Mouse (Mus musculus) large intestine, adult 2 months (tissue): Measurements from ENCODE around the gene As3mt. TPM values are rescaled to one million over a fixed set of nuclear protein-coding genes. Genes with fewer than 3 reads are reported as not detected.
A peak's percentile ranks its signal among the peaks of the same experiment; 100 is the strongest.

ENCODE experiments used
- DNase-seq: peaks from one replicate; pipeline ENCODE4 v3.0.0-alpha.2; 2012; ENCODE audit warnings: low read depth, low spot score
- WGBS: fragments of 180-500 bp; shearing (Covaris S2); methylation state at CpG from one replicate; pipeline ENCODE4 v1.1.7; 2018; 5-methylcytosine and 5-hydroxymethylcytosine counted together
- polyA plus RNA-seq: library from polyadenylated mRNA; depleted of rRNA; stranded (reverse); fragments of >200 nt; gene quantifications from 2 replicates; pipeline ENCODE4 v1.2.3, GENCODE M21; 2012; rRNA removed

As3mt gene
- 19.9 and 25.9 TPM in 2 replicates for polyA plus RNA-seq

DNA sequence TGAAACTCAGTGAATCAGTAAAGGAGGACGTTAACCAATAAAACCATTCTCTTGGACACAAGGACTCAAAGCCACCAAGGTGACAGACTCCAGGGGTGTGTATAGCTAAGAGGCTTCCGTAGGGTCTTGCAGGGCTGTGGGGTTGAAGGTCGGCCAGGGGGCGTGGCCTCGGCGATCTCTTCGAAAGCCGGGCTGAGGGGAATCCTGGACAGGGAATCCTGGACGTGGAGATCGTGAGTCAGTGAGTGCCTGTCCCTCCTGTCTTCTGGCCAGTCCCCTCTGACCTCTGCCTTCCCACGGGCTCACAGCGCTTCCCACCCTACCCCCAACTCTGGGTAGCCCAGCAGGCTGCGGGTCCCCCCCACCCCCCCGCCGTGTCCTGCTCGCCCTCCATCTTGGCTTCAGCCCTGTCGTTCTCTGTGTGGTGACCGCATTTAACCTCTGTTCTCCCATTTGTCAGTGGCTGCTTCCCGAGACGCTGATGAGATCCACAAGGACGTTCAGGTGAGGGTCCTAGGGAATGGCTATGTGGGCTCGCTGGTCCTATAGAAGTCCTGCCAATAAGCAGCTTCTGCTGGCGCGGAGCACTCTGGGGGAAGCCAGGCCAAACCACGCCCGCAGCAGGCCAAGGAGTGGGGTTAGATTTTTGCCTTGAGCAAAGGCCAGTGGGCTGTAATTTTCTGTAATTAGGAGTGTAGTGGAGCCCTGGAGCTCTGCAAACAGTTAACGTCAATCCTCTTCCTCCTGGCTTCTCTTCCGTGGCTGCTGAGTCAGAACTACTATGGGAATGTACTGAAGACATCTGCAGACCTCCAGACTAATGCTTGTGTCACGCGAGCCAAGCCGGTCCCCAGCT, at the start of gene As3mt:
As3mt (plus strand) TSS at position 163 of the 856 bp plus-strand sequence.
- WGBS: 2% methylated on average over 26 of the region's 31 CpGs
- peak; percentile 55 for DNase-seq

- 92% methylated on average over 7 of the region's 7 CpGs for WGBS
- DNase-seq: no peak
These were observed 48.9 kb upstream of the As3mt start for GRCm38 (mm10) chr19:46658348-46658747.

DNA sequence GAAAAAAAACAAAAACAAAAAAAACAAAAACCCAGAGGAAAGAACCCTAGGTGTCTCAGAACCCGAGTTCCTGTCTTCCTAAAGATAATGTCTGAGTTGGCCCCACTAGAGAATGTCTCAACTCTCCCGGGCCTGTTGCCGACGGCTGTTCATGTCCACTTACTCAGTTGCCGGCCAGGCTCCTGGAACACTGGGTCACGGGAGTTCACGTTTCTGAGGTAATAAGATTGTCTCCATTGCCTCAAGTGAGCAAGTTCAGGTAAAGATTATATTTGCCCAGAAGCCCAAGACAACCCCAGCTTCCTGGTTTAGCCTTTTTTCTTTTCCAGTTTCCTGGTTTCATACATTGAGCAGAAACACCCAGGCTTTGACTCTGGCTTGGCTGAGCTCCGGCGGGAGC, 48.4 kb upstream of the As3mt start:
- DNase-seq: peak; percentile 39
- 29% methylated on average over 9 of the region's 9 CpGs for WGBS

DNA sequence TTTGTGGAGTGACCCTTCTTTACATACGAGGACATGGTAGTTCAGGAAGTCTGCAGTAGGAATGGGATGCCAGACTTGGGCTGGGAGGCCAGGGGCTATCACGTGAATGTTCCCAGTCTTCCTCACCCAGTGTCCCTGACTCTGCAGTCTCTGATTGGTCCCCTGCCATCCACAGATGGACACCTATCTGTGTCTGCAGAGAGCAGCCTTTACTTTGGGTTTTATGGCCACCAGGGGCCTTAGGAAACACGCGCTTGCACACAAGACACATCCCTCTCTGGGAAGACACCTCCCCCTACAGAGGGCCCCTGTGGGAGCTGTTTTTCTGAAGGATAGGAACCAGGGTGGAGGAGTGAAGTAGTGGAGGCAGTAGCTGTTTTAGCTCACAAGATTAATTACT, 45.7 kb upstream of the As3mt start:
- no peak for DNase-seq
- 40% methylated on average over 4 of the region's 4 CpGs for WGBS

GRCm38 (mm10) chr19:46662214-46662613, 45.0 kb upstream of the As3mt start:
- WGBS: 62% methylated on average over 8 of the region's 8 CpGs
- DNase-seq: no peak

DNA sequence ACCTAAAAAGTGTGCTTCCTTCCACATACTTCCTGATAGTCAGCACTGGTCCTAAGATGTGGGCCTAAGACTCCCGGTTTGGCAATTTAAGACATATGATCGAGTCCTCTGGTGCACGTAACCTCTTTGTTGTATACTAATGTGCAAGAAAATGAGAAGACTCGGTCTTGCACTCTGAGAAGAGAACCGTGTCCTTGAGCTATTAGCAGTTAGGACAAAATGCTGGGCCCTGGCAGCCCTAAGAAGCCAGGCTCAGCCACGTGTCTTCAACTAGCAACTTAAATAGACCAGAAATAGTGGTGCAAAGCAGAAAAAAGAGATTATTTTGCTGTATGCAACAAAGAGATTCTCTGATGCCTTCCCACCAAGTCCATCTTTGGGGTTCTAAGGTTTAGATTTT, 44.5 kb upstream of the As3mt start:
- no peak for DNase-seq
- WGBS: 82% methylated on average over 6 of the region's 6 CpGs

GRCm38 (mm10) chr19:46665474-46665873, 41.8 kb upstream of the As3mt start:
- 65% methylated on average over 7 of the region's 7 CpGs for WGBS
- no peak for DNase-seq

GRCm38 (mm10) chr19:46667300-46667699, 40.0 kb upstream of the As3mt start:
- DNase-seq: no peak
- 60% methylated on average over 11 of the region's 11 CpGs for WGBS

DNA sequence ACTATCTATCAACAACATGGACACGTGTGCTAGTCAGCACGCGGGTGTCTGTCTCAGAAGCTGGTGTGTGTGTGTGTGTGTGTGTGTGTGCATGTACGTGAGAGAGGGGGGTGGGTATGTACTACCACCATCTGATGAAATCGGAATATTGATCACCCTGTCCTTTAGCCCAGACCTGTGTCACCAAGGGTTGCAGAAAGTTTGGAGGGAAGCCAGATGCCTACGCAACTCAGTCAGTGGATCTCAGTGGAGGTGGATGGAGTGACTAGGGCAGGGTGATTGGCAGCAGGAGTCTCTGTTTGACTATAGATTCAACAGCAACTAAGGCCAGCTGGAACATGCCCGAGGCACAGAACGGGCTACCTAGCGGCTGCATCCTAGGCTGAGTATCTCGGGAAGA, 39.0 kb upstream of the As3mt start:
- DNase-seq: no peak

GRCm38 (mm10) chr19:46669802-46670201, 37.5 kb upstream of the As3mt start:
- 83% methylated on average over 5 of the region's 5 CpGs for WGBS
- DNase-seq: no peak

More for the DNA sequence above, 39.0 kb upstream of the As3mt start:
- 79% methylated on average over 10 of the region's 10 CpGs for WGBS

DNA sequence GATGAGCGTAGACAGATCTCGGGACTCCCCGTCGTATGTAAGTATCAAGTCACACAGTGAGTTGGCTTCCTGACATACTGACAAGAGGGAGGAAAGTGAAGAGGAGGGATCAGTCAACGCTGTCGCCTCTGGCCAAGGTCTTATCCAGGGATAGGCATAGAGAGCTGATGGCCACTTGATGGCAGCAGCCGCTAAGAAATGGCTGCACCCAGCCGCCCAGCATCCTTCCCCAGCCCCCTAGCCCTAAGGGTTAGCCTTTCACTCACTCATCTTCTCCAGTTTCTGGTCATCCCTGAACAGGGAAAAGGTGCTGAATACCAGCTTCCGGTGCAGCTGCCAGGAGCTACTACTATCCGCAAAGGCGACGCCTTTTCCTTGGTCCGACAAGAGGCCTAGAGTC, 36.6 kb upstream of the As3mt start:
- DNase-seq: no peak
- 37% methylated on average over 13 of the region's 13 CpGs for WGBS

- WGBS: 12% methylated on average over 5 of the region's 5 CpGs
- no peak for DNase-seq
These were observed 34.4 kb upstream of the As3mt start, which contains the start of gene Cyp17a1 for GRCm38 (mm10) chr19:46672766-46673418. Cyp17a1 (minus strand) TSS chr19:46673172.

GRCm38 (mm10) chr19:46675641-46676040, 31.6 kb upstream of the As3mt start:
- no peak for DNase-seq

GRCm38 (mm10) chr19:46679720-46680383, 27.4 kb upstream of the As3mt start:
- no peak for DNase-seq
- WGBS: 23% methylated on average over 12 of the region's 12 CpGs

More at GRCm38 (mm10) chr19:46675641-46676040, 31.6 kb upstream of the As3mt start:
- 85% methylated on average over 3 of the region's 3 CpGs for WGBS

GRCm38 (mm10) chr19:46689460-46690372, 17.5 kb upstream of the As3mt start, which contains the start of gene Borcs7:
Borcs7 (plus strand) TSS chr19:46689906.
- WGBS: 2% methylated on average over 44 of the region's 44 CpGs
- DNase-seq: peak; percentile 75

DNA sequence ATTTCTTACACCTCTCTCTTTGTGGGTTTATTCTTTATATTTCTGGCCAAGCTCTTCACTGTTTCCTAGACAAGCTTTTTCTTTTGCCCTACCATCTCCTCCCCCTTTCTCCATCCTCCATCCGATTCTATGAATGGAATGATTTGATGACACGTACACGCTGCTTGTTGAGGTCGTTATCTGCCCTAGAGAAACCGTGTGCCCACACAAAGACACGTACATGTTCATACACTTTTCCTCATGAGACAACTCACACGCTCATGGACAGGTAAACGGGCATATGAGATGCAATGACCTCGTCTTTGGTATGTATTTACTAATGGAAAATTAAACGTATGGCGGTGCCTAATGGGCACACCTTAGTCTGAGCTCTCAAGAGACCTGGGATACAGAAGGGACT, 16.9 kb upstream of the As3mt start:
- WGBS: 70% methylated on average over 11 of the region's 11 CpGs

DNA sequence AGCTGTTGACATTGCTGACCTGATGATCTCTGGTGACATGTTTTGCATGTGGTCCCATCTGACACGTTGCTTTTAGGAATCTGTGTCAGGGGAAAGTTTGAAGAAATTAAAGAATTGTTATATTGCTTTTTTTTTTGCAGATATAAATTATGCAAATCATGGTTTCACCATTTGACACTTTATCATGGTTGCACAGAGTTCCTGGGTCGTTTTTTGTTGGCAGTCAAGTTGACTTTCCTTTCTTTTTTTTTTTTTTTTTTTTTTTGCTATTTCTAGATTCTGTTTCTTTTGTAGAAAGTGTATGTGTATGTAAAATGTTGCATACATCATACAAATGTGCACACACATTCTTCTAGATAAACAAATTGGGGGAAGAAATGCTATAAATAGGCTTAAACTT, 16.2 kb upstream of the As3mt start:
- no peak for DNase-seq
- WGBS: 44% methylated on average over 2 of the region's 2 CpGs

More for the DNA sequence above, 16.9 kb upstream of the As3mt start:
- DNase-seq: no peak

DNA sequence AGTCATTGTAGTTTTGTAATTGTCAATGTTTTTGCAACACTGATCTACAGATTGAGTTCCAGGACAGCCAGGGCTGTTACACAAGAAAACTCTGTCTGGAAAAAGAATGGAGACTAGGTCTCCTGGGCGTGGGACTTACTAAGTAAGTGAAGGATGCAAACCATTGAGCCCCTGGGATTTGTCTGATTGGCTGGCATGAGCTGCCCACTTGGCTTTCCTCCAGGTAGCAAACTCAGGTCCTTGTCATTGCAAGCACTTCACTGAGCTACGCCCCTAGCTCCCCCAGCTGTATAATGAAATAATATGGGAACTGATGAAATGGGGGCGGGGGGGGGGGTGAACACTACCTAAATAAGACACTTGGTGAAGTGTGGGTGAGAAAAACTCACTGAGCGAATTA, 14.1 kb upstream of the As3mt start:
- WGBS: 88% methylated on average over 4 of the region's 4 CpGs
- no peak for DNase-seq

DNA sequence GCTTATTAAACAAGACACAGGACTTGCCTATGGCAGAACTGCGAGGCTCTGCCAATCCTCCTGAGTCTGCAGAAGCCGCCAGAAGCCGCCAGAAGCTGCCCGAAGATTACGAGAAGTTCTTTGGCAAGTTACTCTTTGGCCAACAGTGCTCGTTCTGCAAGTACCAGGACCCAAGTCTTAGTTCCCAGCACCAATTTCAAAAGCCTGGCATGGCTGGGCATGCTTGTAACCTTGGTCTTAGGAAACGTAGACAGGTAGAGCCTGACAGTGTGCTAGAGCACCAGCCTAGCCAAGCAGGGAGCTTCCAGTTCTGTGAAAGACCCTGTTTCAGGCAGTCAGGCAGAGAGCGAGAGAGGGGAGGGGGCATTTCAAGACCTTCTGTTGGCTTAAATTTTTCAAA, 10.8 kb upstream of the As3mt start:
- 95% methylated on average over 8 of the region's 8 CpGs for WGBS
- no peak for DNase-seq
